Mouse (Mus musculus): Measurements from ENCODE around the gene Eef1e1. TPM values are rescaled to one million over a fixed set of nuclear protein-coding genes. Genes with fewer than 3 reads are reported as not detected.

The Eef1e1 gene
- polyA plus RNA-seq, 1 experiment from 2014 or later: 92.8 TPM

- no peak for ATAC-seq
- peaks cover 5% of the 10 kb centered on the region; the same call in 1 of the 2 replicates for H3K36me3 ChIP-seq (ENCODE audit: control insufficient read depth, insufficient read depth)
- H3K27ac ChIP-seq (ENCODE audit: low read length): no peak overlapping the region
- H3K9me3 ChIP-seq (ENCODE audit: control insufficient read depth, low read length): no peaks in the 10 kb centered on the region
- H3K9ac ChIP-seq (replicated peaks; ENCODE audit: low read depth, low read length): no peak overlapping the region
- WGBS: 79% methylated on average over 5 of the region's 5 CpGs
- no peak overlapping the region for H3K4me3 ChIP-seq (replicated peaks; ENCODE audit: low read length)
- no peaks in the 10 kb centered on the region for H3K27me3 ChIP-seq (replicated peaks; ENCODE audit: control insufficient read depth, insufficient read depth, low read length)
- no peak overlapping the region for H3K4me2 ChIP-seq (ENCODE audit: low read length)
- no peaks in the 10 kb centered on the region for H3K4me1 ChIP-seq (replicated peaks; ENCODE audit: control insufficient read depth, insufficient read depth, low read length)
Measured at GRCm38 (mm10) chr13:38614298-38614697, 44.6 kb downstream of the Eef1e1 start.

- Histone ChIP-seq H3K9me3 (ENCODE audit: control insufficient read depth, low read length) (no peaks in the 10 kb centered on the region), H3K9ac (replicated peaks; ENCODE audit: low read depth, low read length) (no peak overlapping the region), H3K4me3 (replicated peaks; ENCODE audit: low read length) (no peak overlapping the region), H3K27ac (ENCODE audit: low read length) (no peak overlapping the region), H3K4me1 (replicated peaks; ENCODE audit: control insufficient read depth, insufficient read depth, low read length) (no peaks in the 10 kb centered on the region), H3K4me2 (ENCODE audit: low read length) (no peak overlapping the region), H3K27me3 (replicated peaks; ENCODE audit: control insufficient read depth, insufficient read depth, low read length) (no peaks in the 10 kb centered on the region), H3K36me3 (ENCODE audit: control insufficient read depth, insufficient read depth) (peaks cover 5% of the 10 kb centered on the region; the same call in 1 of the 2 replicates)
- WGBS: 89% methylated on average over 8 of the region's 8 CpGs
- ATAC-seq: no peak
Measured at GRCm38 (mm10) chr13:38613583-38613982, 45.3 kb downstream of the Eef1e1 start.

GRCm38 (mm10) chr13:38612608-38613007 is 46.2 kb downstream of the Eef1e1 start:
- Histone ChIP-seq H3K36me3 (ENCODE audit: control insufficient read depth, insufficient read depth) (peaks cover 5% of the 10 kb centered on the region; the same call in 1 of the 2 replicates), H3K4me1 (replicated peaks; ENCODE audit: control insufficient read depth, insufficient read depth, low read length) (no peaks in the 10 kb centered on the region), H3K4me3 (replicated peaks; ENCODE audit: low read length) (no peak overlapping the region), H3K27me3 (replicated peaks; ENCODE audit: control insufficient read depth, insufficient read depth, low read length) (no peaks in the 10 kb centered on the region), H3K9me3 (ENCODE audit: control insufficient read depth, low read length) (no peaks in the 10 kb centered on the region), H3K27ac (ENCODE audit: low read length) (no peak overlapping the region), H3K4me2 (ENCODE audit: low read length) (no peak overlapping the region), H3K9ac (replicated peaks; ENCODE audit: low read depth, low read length) (no peak overlapping the region)
- 90% methylated on average over 9 of the region's 9 CpGs for WGBS
- no peak for ATAC-seq

- no peaks in the 10 kb centered on the region for H3K27me3 ChIP-seq (replicated peaks; ENCODE audit: control insufficient read depth, insufficient read depth, low read length)
- H3K36me3 ChIP-seq (ENCODE audit: control insufficient read depth, insufficient read depth): peaks cover 5% of the 10 kb centered on the region; the same call in 1 of the 2 replicates
- H3K9ac ChIP-seq (replicated peaks; ENCODE audit: low read depth, low read length): no peak overlapping the region
- no peaks in the 10 kb centered on the region for H3K4me1 ChIP-seq (replicated peaks; ENCODE audit: control insufficient read depth, insufficient read depth, low read length)
- no peak overlapping the region for H3K27ac ChIP-seq (ENCODE audit: low read length)
- no peaks in the 10 kb centered on the region for H3K9me3 ChIP-seq (ENCODE audit: control insufficient read depth, low read length)
- H3K4me2 ChIP-seq (ENCODE audit: low read length): no peak overlapping the region
- H3K4me3 ChIP-seq (replicated peaks; ENCODE audit: low read length): no peak overlapping the region
- 98% methylated on average over 4 of the region's 4 CpGs for WGBS
- no peak for ATAC-seq
Measured at GRCm38 (mm10) chr13:38612179-38612578, 46.7 kb downstream of the Eef1e1 start.

GRCm38 (mm10) chr13:38610336-38610735 is 48.5 kb downstream of the Eef1e1 start:
- H3K27me3 ChIP-seq (replicated peaks; ENCODE audit: control insufficient read depth, insufficient read depth, low read length): no peaks in the 10 kb centered on the region
- WGBS: 87% methylated on average over 6 of the region's 6 CpGs
- H3K9ac ChIP-seq (replicated peaks; ENCODE audit: low read depth, low read length): no peak overlapping the region
- no peak overlapping the region for H3K27ac ChIP-seq (ENCODE audit: low read length)
- H3K9me3 ChIP-seq (ENCODE audit: control insufficient read depth, low read length): no peaks in the 10 kb centered on the region
- H3K4me3 ChIP-seq (replicated peaks; ENCODE audit: low read length): no peak overlapping the region
- ATAC-seq: no peak
- peaks cover 5% of the 10 kb centered on the region; the same call in 1 of the 2 replicates for H3K36me3 ChIP-seq (ENCODE audit: control insufficient read depth, insufficient read depth)
- H3K4me1 ChIP-seq (replicated peaks; ENCODE audit: control insufficient read depth, insufficient read depth, low read length): no peaks in the 10 kb centered on the region
- H3K4me2 ChIP-seq (ENCODE audit: low read length): no peak overlapping the region

GRCm38 (mm10) chr13:38607130-38607529 is 51.7 kb downstream of the Eef1e1 start:
- no peak overlapping the region for H3K4me3 ChIP-seq (replicated peaks; ENCODE audit: low read length)
- no peaks in the 10 kb centered on the region for H3K27me3 ChIP-seq (replicated peaks; ENCODE audit: control insufficient read depth, insufficient read depth, low read length)
- ATAC-seq: no peak
- no peak overlapping the region for H3K9ac ChIP-seq (replicated peaks; ENCODE audit: low read depth, low read length)
- no peaks in the 10 kb centered on the region for H3K9me3 ChIP-seq (ENCODE audit: control insufficient read depth, low read length)
- H3K27ac ChIP-seq (ENCODE audit: low read length): no peak overlapping the region
- no peak overlapping the region for H3K4me2 ChIP-seq (ENCODE audit: low read length)
- peaks cover 4% of the 10 kb centered on the region for H3K36me3 ChIP-seq (ENCODE audit: control insufficient read depth, insufficient read depth)
- 91% methylated on average over 6 of the region's 6 CpGs for WGBS
- no peaks in the 10 kb centered on the region for H3K4me1 ChIP-seq (replicated peaks; ENCODE audit: control insufficient read depth, insufficient read depth, low read length)

- Histone ChIP-seq H3K27me3 (replicated peaks; ENCODE audit: control insufficient read depth, insufficient read depth, low read length) (no peaks in the 10 kb centered on the region), H3K4me1 (replicated peaks; ENCODE audit: control insufficient read depth, insufficient read depth, low read length) (no peaks in the 10 kb centered on the region), H3K4me3 (replicated peaks; ENCODE audit: low read length) (no peak overlapping the region), H3K9me3 (ENCODE audit: control insufficient read depth, low read length) (no peaks in the 10 kb centered on the region), H3K4me2 (ENCODE audit: low read length) (no peak overlapping the region), H3K27ac (ENCODE audit: low read length) (no peak overlapping the region), H3K36me3 (ENCODE audit: control insufficient read depth, insufficient read depth) (peaks cover 4% of the 10 kb centered on the region), H3K9ac (replicated peaks; ENCODE audit: low read depth, low read length) (no peak overlapping the region)
- WGBS: 65% methylated on average over 6 of the region's 6 CpGs
- ATAC-seq: no peak
Measured at GRCm38 (mm10) chr13:38605353-38605752, 53.5 kb downstream of the Eef1e1 start.

GRCm38 (mm10) chr13:38602966-38603365 is 55.9 kb downstream of the Eef1e1 start:
- H3K4me2 ChIP-seq (ENCODE audit: low read length): no peak overlapping the region
- no peaks in the 10 kb centered on the region for H3K4me1 ChIP-seq (replicated peaks; ENCODE audit: control insufficient read depth, insufficient read depth, low read length)
- no peaks in the 10 kb centered on the region for H3K9me3 ChIP-seq (ENCODE audit: control insufficient read depth, low read length)
- WGBS: 81% methylated on average over 13 of the region's 13 CpGs
- H3K27ac ChIP-seq (ENCODE audit: low read length): no peak overlapping the region
- H3K27me3 ChIP-seq (replicated peaks; ENCODE audit: control insufficient read depth, insufficient read depth, low read length): no peaks in the 10 kb centered on the region
- no peak overlapping the region for H3K4me3 ChIP-seq (replicated peaks; ENCODE audit: low read length)
- H3K36me3 ChIP-seq (ENCODE audit: control insufficient read depth, insufficient read depth): peaks cover 4% of the 10 kb centered on the region
- no peak for ATAC-seq
- H3K9ac ChIP-seq (replicated peaks; ENCODE audit: low read depth, low read length): no peak overlapping the region

- no peak for ATAC-seq
- Histone ChIP-seq H3K4me2 (ENCODE audit: low read length) (no peak overlapping the region), H3K4me3 (replicated peaks; ENCODE audit: low read length) (no peak overlapping the region), H3K36me3 (ENCODE audit: control insufficient read depth, insufficient read depth) (peaks cover 4% of the 10 kb centered on the region), H3K9me3 (ENCODE audit: control insufficient read depth, low read length) (no peaks in the 10 kb centered on the region), H3K27me3 (replicated peaks; ENCODE audit: control insufficient read depth, insufficient read depth, low read length) (no peaks in the 10 kb centered on the region), H3K27ac (ENCODE audit: low read length) (no peak overlapping the region), H3K9ac (replicated peaks; ENCODE audit: low read depth, low read length) (no peak overlapping the region), H3K4me1 (replicated peaks; ENCODE audit: control insufficient read depth, insufficient read depth, low read length) (no peaks in the 10 kb centered on the region)
- 41% methylated on average over 17 of the region's 17 CpGs for WGBS
Measured at GRCm38 (mm10) chr13:38602243-38602832, 56.5 kb downstream of the Eef1e1 start.

GRCm38 (mm10) chr13:38600811-38601210 is 58.0 kb downstream of the Eef1e1 start:
- Histone ChIP-seq H3K4me2 (ENCODE audit: low read length) (no peak overlapping the region), H3K4me1 (replicated peaks; ENCODE audit: control insufficient read depth, insufficient read depth, low read length) (no peaks in the 10 kb centered on the region), H3K9me3 (ENCODE audit: control insufficient read depth, low read length) (no peaks in the 10 kb centered on the region), H3K4me3 (replicated peaks; ENCODE audit: low read length) (no peak overlapping the region), H3K27me3 (replicated peaks; ENCODE audit: control insufficient read depth, insufficient read depth, low read length) (no peaks in the 10 kb centered on the region), H3K9ac (replicated peaks; ENCODE audit: low read depth, low read length) (no peak overlapping the region), H3K27ac (ENCODE audit: low read length) (no peak overlapping the region), H3K36me3 (ENCODE audit: control insufficient read depth, insufficient read depth) (peaks cover 4% of the 10 kb centered on the region)
- ATAC-seq: no peak
- WGBS: 87% methylated on average over 11 of the region's 11 CpGs
